Mouse (Mus musculus): ENCODE results near the gene Nbeal1. TPM values are rescaled to one million over a fixed set of nuclear protein-coding genes. Genes with fewer than 3 reads are reported as not detected.
A peak's percentile ranks its signal among the peaks of the same experiment; 100 is the strongest.

The Nbeal1 gene
- polyA plus RNA-seq, 1 experiment from 2014 or later, result 12.3 TPM

DNA sequence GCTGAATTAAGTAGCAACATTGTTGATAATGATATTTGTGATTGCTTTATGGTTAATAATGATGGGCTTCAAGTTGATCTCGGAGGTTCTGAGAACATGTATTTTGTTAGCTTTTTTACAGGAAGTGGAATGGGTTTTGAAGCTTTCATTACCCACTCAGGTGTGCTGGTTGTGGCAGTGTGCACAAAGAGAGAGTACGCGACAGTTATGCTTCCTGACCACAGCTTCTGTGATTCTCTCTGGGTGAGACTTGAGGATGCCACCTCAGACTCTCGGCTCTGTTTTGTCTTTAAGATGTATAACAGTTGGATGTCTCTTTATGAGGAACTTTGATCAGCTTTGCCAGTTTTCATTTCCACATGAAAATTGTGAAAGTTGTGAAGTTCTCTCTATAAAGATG lies 55.9 kb downstream of the Nbeal1 start:
- Histone ChIP-seq H3K9ac (ENCODE audit: low read length) (no peak overlapping the region), H3K4me1 (ENCODE audit: control insufficient read depth in 2 of 2, insufficient read depth in 2 of 2, low read length in 2 of 2) (no peaks in the 10 kb centered on the region), H3K36me3 (ENCODE audit: control insufficient read depth, insufficient read depth, low read length) (peaks cover 56% of the 10 kb centered on the region), H3K27ac (replicated peaks in 1 of 2; ENCODE audit: control insufficient read depth in 1 of 2, insufficient read depth in 1 of 2, low read depth in 2 of 2, low read length in 2 of 2) (no peak overlapping the region), H3K4me3 (ENCODE audit: control insufficient read depth in 1 of 2, insufficient read depth in 1 of 2, low read depth in 1 of 2, low read length in 2 of 2) (no peak overlapping the region), H3K9me3 (ENCODE audit: control insufficient read depth, low read length) (no peaks in the 10 kb centered on the region), H3K4me2 (ENCODE audit: low read length) (no peak overlapping the region), H3K27me3 (ENCODE audit: control insufficient read depth, insufficient read depth, low read length) (no peaks in the 10 kb centered on the region)
- 93% methylated on average over 4 of the region's 4 CpGs for WGBS
- no peak for ATAC-seq (ENCODE audit: insufficient number of reproducible peaks, insufficient read depth, low FRiP score, low read depth)

DNA sequence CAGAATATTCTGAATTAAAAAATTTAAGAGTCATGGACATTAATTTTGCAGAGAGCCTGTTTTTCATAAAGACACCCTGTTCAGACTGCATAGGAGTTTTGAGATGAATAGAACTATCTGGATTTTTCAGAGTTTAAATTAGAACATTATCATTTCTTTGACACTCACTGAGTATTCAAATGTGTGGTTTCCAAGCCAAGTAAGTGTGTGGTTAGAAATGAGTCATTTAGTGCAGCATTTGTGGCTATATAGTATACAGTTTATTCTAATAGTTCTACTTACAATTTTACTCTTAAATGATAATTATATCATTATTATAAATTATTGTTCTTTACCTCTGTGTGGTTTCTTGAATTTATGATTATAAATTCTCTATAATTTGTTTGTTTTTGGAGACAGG lies 60.0 kb downstream of the Nbeal1 start:
- H3K36me3 ChIP-seq (ENCODE audit: control insufficient read depth, insufficient read depth, low read length), result peaks cover 72% of the 10 kb centered on the region
- H3K4me2 ChIP-seq (ENCODE audit: low read length), result no peak overlapping the region
- no peak overlapping the region for H3K4me3 ChIP-seq (ENCODE audit: control insufficient read depth in 1 of 2, insufficient read depth in 1 of 2, low read depth in 1 of 2, low read length in 2 of 2)
- no peak for ATAC-seq (ENCODE audit: insufficient number of reproducible peaks, insufficient read depth, low FRiP score, low read depth)
- H3K4me1 ChIP-seq (ENCODE audit: control insufficient read depth in 2 of 2, insufficient read depth in 2 of 2, low read length in 2 of 2), result no peaks in the 10 kb centered on the region
- H3K27ac ChIP-seq (replicated peaks in 1 of 2; ENCODE audit: control insufficient read depth in 1 of 2, insufficient read depth in 1 of 2, low read depth in 2 of 2, low read length in 2 of 2), result no peak overlapping the region
- no peaks in the 10 kb centered on the region for H3K9me3 ChIP-seq (ENCODE audit: control insufficient read depth, low read length)
- H3K9ac ChIP-seq (ENCODE audit: low read length), result no peak overlapping the region
- no peaks in the 10 kb centered on the region for H3K27me3 ChIP-seq (ENCODE audit: control insufficient read depth, insufficient read depth, low read length)

DNA sequence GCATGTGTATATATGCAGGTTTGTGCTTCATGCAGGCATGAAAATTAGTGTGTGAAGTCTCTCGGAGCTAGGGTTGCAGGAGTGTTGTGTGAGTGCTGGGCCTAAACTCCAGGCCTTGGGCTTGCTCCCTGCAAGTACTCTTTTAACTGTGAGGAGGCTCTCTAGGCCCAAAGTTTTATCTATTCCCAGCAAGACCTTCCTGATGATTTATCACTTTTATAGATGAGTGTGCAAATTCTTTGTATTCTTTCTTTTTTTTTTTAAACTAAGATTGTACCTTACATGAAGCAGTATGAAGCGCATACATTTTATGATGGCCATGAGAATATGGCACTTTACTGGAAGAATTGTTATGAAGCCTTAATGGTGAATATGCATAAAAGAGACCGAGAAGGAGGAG lies 87.7 kb downstream of the Nbeal1 start:
- H3K4me2 ChIP-seq (ENCODE audit: low read length), result no peak overlapping the region
- no peak overlapping the region for H3K27ac ChIP-seq (replicated peaks in 1 of 2; ENCODE audit: control insufficient read depth in 1 of 2, insufficient read depth in 1 of 2, low read depth in 2 of 2, low read length in 2 of 2)
- H3K27me3 ChIP-seq (ENCODE audit: control insufficient read depth, insufficient read depth, low read length), result no peaks in the 10 kb centered on the region
- H3K4me3 ChIP-seq (ENCODE audit: control insufficient read depth in 1 of 2, insufficient read depth in 1 of 2, low read depth in 1 of 2, low read length in 2 of 2), result no peak overlapping the region
- 91% methylated on average over 3 of the region's 3 CpGs for WGBS
- H3K9ac ChIP-seq (ENCODE audit: low read length), result no peak overlapping the region
- no peaks in the 10 kb centered on the region for H3K4me1 ChIP-seq (ENCODE audit: control insufficient read depth in 2 of 2, insufficient read depth in 2 of 2, low read length in 2 of 2)
- no peaks in the 10 kb centered on the region for H3K9me3 ChIP-seq (ENCODE audit: control insufficient read depth, low read length)
- peaks cover 74% of the 10 kb centered on the region for H3K36me3 ChIP-seq (ENCODE audit: control insufficient read depth, insufficient read depth, low read length)
- ATAC-seq (ENCODE audit: insufficient number of reproducible peaks, insufficient read depth, low FRiP score, low read depth), result no peak

DNA sequence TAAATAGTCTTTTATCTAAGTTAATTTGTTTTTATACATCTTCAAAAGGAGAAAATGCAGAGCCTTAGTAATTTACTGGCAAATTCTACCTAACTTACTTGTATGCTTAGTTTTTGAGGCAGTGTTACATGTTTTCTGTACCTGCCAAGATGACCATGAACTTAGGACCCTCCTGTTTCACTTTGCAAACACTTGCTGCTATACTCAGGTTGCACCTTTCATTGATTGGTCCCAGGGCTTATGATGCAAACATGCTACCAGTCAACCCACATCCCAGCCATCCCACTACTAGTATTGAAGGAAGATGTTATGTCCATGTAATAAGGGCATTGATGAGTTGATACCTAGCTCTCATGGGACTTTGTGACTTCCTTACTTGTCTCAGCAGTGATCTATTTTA lies 88.9 kb downstream of the Nbeal1 start:
- H3K9ac ChIP-seq (ENCODE audit: low read length), result no peak overlapping the region
- H3K27ac ChIP-seq (replicated peaks in 1 of 2; ENCODE audit: control insufficient read depth in 1 of 2, insufficient read depth in 1 of 2, low read depth in 2 of 2, low read length in 2 of 2), result no peak overlapping the region
- no peak overlapping the region for H3K4me2 ChIP-seq (ENCODE audit: low read length)
- H3K36me3 ChIP-seq (ENCODE audit: control insufficient read depth, insufficient read depth, low read length), result peaks cover 68% of the 10 kb centered on the region
- no peaks in the 10 kb centered on the region for H3K27me3 ChIP-seq (ENCODE audit: control insufficient read depth, insufficient read depth, low read length)
- ATAC-seq (ENCODE audit: insufficient number of reproducible peaks, insufficient read depth, low FRiP score, low read depth), result no peak
- no peaks in the 10 kb centered on the region for H3K9me3 ChIP-seq (ENCODE audit: control insufficient read depth, low read length)
- H3K4me1 ChIP-seq (ENCODE audit: control insufficient read depth in 2 of 2, insufficient read depth in 2 of 2, low read length in 2 of 2), result no peaks in the 10 kb centered on the region
- no peak overlapping the region for H3K4me3 ChIP-seq (ENCODE audit: control insufficient read depth in 1 of 2, insufficient read depth in 1 of 2, low read depth in 1 of 2, low read length in 2 of 2)

DNA sequence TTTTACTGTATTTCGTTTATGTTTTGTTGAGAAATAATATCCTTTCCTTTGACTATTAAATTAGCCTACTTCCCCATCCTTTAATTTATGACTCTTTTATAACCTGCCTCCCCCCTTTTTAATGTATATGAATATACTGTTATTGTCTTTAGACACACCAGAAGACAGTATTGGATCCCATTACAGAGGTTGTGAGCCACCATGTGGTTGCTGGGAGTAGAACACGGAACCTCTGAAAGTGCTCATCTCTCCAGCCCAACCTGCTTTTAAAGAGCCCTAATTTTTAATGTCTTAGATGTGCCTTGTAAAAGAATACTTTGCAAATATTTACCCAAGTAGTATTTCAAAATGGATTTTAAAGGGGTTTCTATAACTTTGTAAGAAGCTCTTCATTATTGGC lies 92.1 kb downstream of the Nbeal1 start:
- no peak for ATAC-seq (ENCODE audit: insufficient number of reproducible peaks, insufficient read depth, low FRiP score, low read depth)
- WGBS, result 75% methylated on average over 2 of the region's 2 CpGs
- H3K27me3 ChIP-seq (ENCODE audit: control insufficient read depth, insufficient read depth, low read length), result no peaks in the 10 kb centered on the region
- no peak overlapping the region for H3K27ac ChIP-seq (replicated peaks in 1 of 2; ENCODE audit: control insufficient read depth in 1 of 2, insufficient read depth in 1 of 2, low read depth in 2 of 2, low read length in 2 of 2)
- no peak overlapping the region for H3K4me3 ChIP-seq (ENCODE audit: control insufficient read depth in 1 of 2, insufficient read depth in 1 of 2, low read depth in 1 of 2, low read length in 2 of 2)
- no peaks in the 10 kb centered on the region for H3K9me3 ChIP-seq (ENCODE audit: control insufficient read depth, low read length)
- H3K9ac ChIP-seq (ENCODE audit: low read length), result no peak overlapping the region
- H3K4me1 ChIP-seq (ENCODE audit: control insufficient read depth in 2 of 2, insufficient read depth in 2 of 2, low read length in 2 of 2), result no peaks in the 10 kb centered on the region
- H3K36me3 ChIP-seq (ENCODE audit: control insufficient read depth, insufficient read depth, low read length), result peaks cover 62% of the 10 kb centered on the region
- H3K4me2 ChIP-seq (ENCODE audit: low read length), result no peak overlapping the region

DNA sequence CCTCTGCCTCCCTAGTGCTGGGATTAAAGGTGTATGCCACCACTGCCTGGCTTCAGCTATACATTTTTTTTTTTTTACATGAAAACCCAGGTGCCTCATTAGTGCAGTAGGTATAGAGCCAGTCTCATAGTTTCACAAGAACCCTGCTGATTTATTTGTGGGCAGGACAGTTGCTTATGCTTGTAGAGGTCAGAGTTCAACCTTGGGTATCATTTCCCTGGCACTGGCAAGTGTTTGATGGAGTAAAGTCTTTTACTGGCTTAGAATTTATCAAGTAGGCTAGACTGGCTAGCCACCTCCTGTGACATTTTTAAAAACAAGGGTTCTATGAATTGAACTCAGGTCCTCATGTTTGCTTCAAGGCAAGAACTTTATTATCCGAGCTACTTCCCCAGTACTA lies 113.5 kb downstream of the Nbeal1 start:
- H3K4me3 ChIP-seq (ENCODE audit: control insufficient read depth in 1 of 2, insufficient read depth in 1 of 2, low read depth in 1 of 2, low read length in 2 of 2), result no peak overlapping the region
- peaks cover 81% of the 10 kb centered on the region for H3K36me3 ChIP-seq (ENCODE audit: control insufficient read depth, insufficient read depth, low read length)
- 79% methylated on average over 1 of the region's 1 CpGs for WGBS
- H3K4me2 ChIP-seq (ENCODE audit: low read length), result no peak overlapping the region
- no peaks in the 10 kb centered on the region for H3K27me3 ChIP-seq (ENCODE audit: control insufficient read depth, insufficient read depth, low read length)
- no peak overlapping the region for H3K27ac ChIP-seq (replicated peaks in 1 of 2; ENCODE audit: control insufficient read depth in 1 of 2, insufficient read depth in 1 of 2, low read depth in 2 of 2, low read length in 2 of 2)
- H3K9me3 ChIP-seq (ENCODE audit: control insufficient read depth, low read length), result no peaks in the 10 kb centered on the region
- no peak overlapping the region for H3K9ac ChIP-seq (ENCODE audit: low read length)
- no peaks in the 10 kb centered on the region for H3K4me1 ChIP-seq (ENCODE audit: control insufficient read depth in 2 of 2, insufficient read depth in 2 of 2, low read length in 2 of 2)
- no peak for ATAC-seq (ENCODE audit: insufficient number of reproducible peaks, insufficient read depth, low FRiP score, low read depth)

DNA sequence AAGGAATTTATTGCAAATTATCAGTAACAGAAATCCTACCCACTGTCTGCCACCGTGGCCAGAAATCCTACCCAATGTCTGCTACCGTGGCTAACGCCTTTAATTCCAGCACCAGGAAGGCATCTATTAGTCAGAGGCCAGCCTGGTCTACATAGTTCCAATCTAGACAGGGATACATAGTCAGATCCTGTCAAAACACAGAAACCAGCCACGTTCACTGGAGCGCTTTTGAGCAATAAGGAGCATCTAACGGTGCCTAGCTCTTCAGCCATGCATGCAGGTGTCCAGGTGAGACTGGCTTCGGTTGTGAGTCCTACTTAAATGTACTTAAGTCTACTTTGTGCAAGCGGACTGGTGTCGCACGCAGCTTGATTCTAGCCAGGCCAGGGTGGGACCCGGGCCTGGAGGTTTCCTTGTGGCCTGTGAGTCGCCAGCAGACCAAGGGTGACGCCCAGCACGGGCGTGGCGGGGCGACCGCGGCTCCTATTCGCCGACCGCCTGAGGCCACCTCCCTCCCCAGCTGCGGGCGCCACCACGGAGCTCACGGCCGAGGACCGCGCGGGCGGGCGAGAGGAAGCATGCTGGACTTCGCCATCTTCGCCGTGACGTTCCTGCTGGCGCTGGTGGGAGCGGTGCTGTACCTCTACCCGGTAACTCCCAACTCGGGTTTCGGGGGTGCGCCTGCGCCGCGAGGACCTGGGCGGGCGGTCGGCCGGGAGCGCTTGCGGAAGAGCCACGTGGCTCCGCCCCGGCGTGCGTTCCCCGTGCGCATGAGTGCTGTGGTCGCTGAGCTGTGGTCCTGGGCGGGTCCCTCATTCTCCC lies 162.6 kb downstream of the Nbeal1 start, which contains the start of gene Cyp20a1:
TSS of gene Cyp20a1 (plus strand) at position 516 of the 822 bp plus-strand sequence.
- peak within 1 kb of the TSS; percentile 64 to 74 for H3K4me3 ChIP-seq (ENCODE audit: control insufficient read depth in 1 of 2, insufficient read depth in 1 of 2, low read depth in 1 of 2, low read length in 2 of 2)
- peaks cover 3 to 21% of the 10 kb centered on the region in 2 experiments; a peak in 3 of 4 replicates for H3K4me1 ChIP-seq (ENCODE audit: control insufficient read depth in 2 of 2, insufficient read depth in 2 of 2, low read length in 2 of 2)
- H3K9me3 ChIP-seq (ENCODE audit: control insufficient read depth, low read length), result no peaks in the 10 kb centered on the region
- peaks cover 9% of the 10 kb centered on the region for H3K36me3 ChIP-seq (ENCODE audit: control insufficient read depth, insufficient read depth, low read length)
- 2% methylated on average over 60 of the region's 60 CpGs for WGBS
- no peaks in the 10 kb centered on the region for H3K27me3 ChIP-seq (ENCODE audit: control insufficient read depth, insufficient read depth, low read length)
- peak within 1 kb of the TSS; percentile 79 for H3K4me2 ChIP-seq (ENCODE audit: low read length)
- peak within 1 kb of the TSS; percentile 79 for H3K9ac ChIP-seq (ENCODE audit: low read length)
- peak within 1 kb of the TSS; percentile 91 to 94 for H3K27ac ChIP-seq (replicated peaks in 1 of 2; ENCODE audit: control insufficient read depth in 1 of 2, insufficient read depth in 1 of 2, low read depth in 2 of 2, low read length in 2 of 2)
- ATAC-seq (ENCODE audit: insufficient number of reproducible peaks, insufficient read depth, low FRiP score, low read depth), result peak; percentile 97
